Mouse (Mus musculus): ENCODE measurements around the gene Rab13.

Gene Rab13

DNA sequence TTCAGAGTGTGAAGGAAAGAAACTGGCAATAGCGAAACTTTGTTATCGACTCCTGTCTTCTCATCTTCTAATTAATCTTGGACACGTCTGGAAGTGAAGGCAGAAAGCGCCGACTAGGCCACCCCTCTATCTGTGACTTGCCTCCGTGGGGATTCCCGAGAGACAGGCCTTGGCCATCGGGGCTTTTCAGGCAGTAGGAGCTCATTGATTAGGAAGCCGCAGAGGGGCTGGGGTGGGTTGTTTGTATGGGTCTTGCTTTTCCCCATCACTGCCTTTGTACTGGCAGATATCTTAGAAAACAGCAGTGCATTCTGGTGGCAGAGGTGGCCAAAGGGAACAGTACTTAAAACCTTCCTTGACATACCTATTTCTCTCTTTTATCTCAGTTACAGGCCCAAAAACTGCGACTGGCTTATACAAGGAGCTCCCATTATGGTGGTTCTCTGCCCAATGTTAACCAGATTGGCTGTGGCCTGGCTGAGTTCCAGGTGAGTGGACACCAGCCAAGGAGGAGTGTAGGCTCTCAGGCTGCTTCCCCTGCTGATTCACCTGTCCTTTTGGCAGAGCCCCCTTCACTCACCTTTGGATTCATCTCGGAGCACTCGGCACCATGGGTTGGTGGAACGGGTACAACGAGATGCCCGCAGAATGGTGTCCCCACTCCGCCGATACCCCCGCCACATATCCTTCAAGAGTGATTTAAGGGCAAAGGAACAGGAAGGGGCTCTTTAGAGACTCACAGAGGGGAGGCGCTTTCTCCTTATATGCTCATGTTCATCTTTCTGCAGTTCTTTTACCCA, 43.4 kb downstream of the Rab13 start:
- DNase-seq (ENCODE audit: low spot score in 2 of 2), result no peak

GRCm38 (mm10) chr3:90258521-90258920, 45.0 kb downstream of the Rab13 start:
- no peak for DNase-seq (ENCODE audit: low spot score in 2 of 2)

DNA sequence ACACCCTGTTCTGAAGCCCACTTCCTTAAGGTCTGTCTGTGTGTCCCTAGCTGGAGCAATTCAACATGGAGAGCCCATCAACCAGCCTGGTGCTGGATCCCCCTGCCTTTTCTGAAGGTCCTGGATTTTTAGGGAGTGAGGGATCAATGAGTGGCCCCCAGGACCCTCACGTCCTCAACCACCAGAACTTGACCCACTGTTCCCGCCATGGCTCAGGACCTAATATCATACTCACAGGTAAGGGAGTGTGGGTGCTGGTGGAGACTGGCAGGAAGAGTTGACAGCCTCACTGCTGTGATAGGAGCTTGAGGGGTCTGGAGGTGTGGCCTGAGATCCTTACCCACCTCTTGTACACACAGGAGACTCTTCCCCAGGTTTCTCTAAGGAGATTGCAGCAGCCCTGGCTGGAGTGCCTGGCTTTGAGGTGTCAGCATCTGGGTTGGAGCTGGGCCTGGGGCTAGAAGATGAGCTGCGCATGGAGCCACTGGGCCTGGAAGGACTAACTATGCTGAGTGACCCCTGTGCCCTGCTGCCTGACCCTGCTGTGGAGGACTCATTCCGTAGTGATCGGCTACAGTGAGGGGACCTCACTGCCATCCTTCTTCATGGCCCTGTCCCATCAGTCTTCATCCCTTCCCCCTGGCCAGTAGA, 49.8 kb downstream of the Rab13 start:
- DNase-seq (ENCODE audit: low spot score in 2 of 2), result no peak

DNA sequence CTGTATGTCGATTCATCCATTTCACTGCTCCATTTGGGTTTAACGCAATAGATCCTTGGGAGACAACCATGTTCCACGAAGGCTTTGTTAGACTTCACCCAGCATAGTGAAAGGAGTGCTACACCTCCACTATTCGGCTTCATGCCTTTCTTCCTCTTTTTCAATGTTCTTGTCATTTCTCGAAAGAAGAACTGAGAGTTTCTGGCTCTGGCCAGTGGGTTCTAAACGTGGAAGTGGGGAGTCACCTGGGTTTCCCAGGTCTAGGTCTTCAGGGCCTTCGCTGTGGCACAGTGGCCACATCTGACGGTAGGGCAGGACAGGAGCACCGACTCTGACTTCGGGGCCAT, 51.2 kb downstream of the Rab13 start:
- no peak for DNase-seq (ENCODE audit: low spot score in 2 of 2)

DNA sequence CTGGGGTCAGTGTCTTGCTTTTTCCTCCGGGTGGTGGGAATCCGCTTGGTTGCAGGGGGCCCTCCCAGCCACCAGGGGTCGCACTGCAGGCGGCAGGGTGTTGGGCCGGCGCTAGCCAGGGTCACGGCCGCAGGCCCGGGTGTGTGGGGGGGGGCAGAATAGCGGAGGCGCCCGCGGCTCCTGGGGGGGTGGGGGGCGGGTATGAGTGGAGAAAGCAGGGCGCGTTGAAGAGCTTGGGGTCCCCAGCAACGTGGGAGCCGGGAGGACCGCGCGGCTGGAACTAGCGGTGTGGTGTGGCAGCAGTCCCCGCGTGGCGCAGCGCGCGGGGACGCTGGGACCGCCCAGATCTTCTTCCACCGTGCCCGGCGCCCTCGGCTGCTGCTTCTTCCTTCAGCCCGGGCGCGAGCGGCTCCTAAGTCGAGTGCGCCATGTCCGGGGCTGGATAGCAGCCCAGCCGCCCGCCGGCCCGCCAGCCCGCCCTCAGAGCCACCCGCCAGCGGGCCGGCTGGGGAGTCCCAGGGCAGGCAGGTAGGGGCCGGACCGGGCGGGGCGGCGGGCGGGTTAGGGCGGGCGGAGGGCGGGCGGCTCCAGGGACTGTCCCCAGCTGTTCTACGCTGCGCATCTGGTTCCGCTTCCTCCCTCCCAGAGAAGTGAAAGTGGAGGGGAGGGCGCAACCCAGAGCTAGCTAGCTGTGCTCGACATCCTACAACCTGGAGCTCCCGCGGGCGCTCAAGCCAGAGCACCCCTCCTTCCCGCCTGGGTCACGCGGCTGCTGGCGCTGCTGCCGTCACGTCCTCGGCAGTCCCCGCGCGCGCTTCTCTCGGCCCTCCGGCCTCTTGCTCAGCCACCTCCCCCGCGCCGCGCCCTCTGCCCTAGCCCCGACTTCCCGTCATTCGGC, 51.8 kb downstream of the Rab13 start, which contains the start of gene Dennd4b:
Gene Dennd4b, plus strand, starts transcription at position 152 of the 898 bp plus-strand sequence.
- DNase-seq (ENCODE audit: low spot score in 2 of 2), result peak; percentile 77 to 80

DNA sequence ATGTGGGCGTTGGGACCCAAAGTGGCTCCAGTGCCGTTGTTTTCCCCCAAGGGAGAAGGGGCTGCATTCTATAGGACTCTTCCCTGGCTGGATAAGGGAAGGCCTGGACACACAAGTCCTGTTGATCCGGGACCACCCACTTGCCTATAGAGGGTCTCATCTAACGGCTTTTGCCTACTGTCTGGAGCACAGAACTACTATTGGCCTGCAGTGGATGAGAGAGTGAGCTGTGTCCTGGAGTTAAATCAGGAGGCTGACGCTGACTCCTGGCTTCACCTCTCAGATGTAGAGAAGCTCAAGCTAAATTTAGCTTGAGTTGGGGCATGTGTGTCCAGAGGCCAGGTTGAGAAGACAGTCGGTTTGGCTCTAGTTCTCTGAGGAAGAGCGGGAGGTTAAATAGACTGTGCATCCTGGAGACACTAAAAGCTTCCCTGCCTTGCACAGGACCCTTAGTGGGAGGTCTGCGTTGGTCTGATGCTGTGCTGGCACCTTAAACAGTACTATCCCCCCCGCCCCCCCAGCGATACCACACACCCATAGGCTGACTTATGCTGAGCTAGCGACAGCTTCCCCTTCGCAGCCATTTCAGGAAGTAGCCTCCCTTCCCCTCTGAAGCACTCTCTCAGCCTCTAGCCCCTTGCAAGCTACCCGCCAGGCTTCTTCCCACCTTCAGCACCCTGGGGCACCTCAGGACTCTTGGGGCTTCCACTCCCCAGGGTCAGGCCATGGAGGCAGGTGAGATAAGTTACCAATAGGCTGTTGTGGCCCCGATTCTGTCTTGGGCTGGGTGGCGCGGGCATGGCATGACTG, 52.6 kb downstream of the Rab13 start:
- no peak for DNase-seq (ENCODE audit: low spot score in 2 of 2)

DNA sequence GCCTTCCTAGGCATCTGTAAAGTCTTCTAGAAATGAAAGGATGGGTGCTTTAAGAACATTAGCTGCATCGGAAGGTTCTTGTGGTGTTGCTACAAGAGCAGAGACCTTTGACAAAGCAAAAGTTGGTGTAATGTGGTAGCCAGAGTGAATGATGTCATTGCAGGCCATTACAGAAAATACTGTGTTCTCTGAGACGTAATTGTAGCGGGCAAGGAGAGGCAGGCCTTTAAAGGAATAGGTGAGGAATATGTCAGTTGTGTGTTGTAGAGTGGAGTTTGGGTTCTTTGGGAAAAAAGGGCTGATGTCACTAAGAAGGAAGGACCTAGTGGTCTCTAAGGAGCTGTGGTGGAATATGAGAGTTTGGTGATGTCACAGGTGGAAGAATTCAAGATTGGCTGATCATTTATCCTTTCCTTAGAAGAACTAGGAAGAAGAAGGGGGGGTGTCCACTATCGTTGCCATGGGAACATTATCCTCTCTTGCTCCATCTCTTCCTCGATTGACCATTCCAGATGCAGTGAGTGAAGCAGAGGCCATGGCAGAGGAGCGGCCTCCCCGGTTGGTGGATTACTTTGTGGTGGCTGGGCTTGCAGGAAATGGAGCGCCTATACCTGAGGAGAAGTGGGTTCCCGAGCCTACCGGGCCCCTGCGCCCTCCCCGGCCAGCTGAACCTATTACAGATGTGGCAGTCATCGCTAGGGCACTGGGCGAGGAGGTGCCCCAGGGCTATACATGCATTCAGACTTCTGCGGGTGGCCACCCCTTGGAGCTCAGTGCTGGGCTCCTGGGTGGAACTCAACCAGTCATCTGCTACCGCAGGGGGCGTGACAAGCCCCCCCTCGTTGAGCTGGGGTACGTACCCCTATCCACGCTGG, 53.6 kb downstream of the Rab13 start:
- DNase-seq (ENCODE audit: low spot score in 2 of 2), result no peak

DNA sequence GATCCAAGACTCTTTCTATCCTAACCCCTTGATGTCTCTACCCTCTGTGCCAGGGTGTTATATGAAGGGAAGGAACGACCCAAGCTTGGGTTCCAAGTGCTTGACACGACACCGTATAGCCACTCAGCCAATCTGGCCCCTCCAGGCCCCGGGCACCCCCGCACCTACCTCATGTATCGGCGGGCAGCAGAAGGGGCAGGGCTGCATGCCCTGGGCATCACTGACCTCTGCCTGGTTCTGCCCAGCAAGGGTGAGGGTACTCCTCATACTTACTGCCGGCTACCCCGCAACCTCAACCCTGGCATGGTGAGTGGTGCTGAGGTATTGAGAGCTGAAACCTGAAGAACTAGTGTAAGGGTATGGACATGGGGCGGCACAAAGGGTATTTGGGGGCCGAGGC, 54.7 kb downstream of the Rab13 start:
- no peak for DNase-seq (ENCODE audit: low spot score in 2 of 2)

DNA sequence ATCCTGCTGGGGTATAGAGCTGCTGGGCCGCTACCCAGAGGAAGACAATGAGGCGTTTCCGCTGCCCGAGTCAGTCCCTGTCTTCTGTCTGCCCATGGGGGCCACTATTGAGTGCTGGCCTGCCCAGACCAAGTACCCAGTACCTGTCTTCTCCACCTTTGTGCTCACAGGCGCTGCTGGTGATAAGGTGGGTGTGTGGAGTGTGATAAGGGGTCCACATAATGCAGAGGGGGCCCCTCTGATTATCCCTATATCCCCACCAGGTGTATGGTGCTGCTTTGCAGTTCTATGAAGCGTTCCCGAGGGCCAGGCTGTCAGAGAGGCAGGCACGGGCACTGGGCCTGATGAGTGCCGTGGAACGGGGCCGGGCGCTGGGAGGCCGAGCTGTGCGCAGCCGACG, 55.5 kb downstream of the Rab13 start:
- DNase-seq (ENCODE audit: low spot score in 2 of 2), result no peak

DNA sequence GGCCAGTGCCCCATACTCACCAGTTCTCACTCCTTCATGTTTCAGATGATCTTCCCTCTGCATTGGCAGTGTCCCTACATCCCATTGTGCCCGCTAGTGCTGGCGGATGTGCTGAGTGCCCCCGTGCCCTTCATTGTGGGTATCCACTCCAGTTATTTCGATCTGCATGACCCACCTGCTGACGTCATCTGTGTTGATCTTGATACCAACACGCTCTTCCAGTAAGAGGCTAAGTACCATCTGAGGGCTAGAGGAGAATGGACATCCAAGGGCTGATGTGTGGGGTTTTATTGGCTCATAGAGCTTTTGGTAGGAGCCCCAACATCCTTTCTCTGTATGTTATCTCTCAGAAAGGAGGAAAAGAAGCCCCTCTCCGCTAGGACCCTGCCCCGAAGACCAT, 57.3 kb downstream of the Rab13 start:
- no peak for DNase-seq (ENCODE audit: low spot score in 2 of 2)

DNA sequence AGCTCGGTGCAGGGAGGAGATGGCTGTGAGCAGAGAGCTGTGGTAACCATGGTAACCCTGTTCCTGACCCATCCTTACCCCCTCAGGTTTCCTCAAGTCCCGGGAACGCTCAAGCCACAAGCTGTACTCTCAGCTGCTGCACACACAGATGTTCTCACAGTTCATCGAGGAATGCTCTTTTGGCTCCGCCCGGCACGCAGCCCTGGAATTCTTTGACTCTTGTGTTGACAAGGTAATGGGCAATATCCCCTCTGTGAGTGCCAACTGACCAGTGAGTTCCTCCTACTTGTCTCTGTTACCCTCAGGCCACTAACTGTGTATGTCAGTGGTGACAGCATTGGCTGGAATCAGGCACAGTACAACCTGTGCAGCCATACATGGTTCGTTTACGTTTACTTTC, 58.7 kb downstream of the Rab13 start:
- no peak for DNase-seq (ENCODE audit: low spot score in 2 of 2)

GRCm38 (mm10) chr3:90273855-90274254, 60.4 kb downstream of the Rab13 start:
- DNase-seq (ENCODE audit: low spot score in 2 of 2), result no peak

DNA sequence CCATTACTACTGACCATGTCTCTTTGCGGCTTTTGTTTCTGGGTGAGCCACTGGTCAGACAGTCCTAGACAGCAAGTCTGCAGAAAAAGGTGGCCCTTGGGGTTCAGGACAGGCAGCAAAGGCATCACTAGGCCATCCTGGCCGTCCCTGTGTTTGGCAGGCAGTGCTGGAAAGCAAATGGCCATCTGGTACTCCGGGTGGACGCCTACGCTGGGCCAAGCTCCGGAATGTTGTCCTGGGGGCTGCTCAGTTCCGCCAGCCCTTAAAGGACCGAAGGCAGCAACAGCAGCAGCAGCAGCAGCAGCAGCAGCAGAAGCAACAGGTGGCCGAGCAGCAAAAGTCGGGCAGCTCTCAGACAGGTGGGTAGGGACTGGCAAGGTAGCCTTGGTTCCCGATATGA, 61.8 kb downstream of the Rab13 start:
- no peak for DNase-seq (ENCODE audit: low spot score in 2 of 2)
